Mouse (Mus musculus): ENCODE results near the gene Wnt10b. TPM values are rescaled to one million over a fixed set of nuclear protein-coding genes. Genes with fewer than 3 reads are reported as not detected.
A peak's percentile ranks its signal among the peaks of the same experiment; 100 is the strongest.

The Wnt10b gene
- total RNA-seq, 2 experiments from 2014 or later: 0.43 to 0.67 TPM

DNA sequence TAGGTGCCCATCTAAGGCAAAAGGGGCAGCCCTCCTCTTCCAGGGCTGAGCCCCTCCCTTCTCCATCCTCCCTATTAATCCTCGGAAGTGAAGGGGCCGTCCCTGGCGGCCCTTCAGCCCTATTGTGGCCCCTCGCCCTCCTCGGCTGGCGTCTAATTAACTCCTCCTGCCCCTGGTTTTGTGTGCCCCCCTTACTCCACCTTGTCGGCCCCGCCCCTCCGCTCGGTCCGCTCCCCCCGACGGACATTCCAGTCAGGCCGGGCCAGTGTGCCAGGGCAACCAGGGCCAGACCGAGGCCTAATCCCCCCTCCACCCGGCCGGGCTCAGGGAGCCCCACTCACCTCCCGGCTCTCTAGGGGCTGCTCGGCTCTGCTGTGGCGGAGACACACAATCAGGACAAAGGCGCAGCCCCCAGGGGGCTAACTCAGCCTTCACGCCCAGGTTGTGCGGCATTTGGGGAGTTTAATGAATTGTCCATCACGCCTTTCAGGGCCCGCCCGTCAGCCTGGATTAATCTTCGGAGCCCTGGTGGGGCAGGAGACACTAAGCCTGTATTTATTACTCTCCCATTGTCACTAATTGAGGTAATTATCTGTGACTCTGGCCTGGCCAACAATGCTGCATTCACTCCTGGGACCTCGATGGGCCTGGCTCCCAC lies 20.0 kb upstream of the Wnt10b start:
- DNase-seq: no peak
- intact Hi-C loops (cut with DNase I): no loop called here

DNA sequence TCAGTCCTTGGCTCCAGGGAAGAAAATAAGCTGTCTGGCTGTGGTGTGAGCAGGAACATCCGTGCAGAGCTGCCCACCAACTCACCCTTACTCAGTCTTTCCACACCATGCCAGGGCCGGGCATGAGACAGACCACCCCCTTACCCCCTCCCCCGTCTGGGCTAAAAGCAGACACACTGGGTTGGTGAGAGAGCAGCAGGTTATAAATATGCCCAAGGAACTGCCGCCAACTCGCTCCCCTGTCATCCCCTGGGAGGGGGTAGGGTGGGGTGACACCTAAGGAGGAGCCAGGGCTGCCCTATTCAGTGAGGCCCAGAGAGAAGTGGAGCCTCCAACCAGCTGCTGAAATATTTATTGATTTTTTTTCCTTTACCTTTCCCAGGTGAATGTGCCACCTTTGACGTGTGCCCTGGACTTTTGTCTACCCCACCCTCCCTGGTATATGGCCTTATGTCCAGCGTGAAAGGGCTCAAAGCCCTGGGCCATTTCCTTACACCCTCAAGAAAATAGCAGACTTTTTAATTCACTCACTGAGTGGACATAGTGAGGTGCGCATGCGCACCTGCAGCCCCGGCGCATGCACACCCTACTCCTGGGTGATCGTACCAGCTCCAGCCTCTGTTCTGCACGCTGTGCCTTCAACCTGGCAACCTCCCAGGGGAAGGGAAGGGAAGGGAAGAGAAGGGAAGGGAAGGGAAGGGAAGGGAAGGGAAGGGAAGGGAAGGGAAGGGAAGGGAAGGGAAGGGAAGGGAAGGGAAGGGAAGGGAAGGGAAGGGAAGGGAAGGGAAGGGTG lies 19.0 kb upstream of the Wnt10b start:
- DNase-seq: peak in 1 of 2 experiments; percentile 52
- intact Hi-C loops (cut with DNase I): no loop called here

DNA sequence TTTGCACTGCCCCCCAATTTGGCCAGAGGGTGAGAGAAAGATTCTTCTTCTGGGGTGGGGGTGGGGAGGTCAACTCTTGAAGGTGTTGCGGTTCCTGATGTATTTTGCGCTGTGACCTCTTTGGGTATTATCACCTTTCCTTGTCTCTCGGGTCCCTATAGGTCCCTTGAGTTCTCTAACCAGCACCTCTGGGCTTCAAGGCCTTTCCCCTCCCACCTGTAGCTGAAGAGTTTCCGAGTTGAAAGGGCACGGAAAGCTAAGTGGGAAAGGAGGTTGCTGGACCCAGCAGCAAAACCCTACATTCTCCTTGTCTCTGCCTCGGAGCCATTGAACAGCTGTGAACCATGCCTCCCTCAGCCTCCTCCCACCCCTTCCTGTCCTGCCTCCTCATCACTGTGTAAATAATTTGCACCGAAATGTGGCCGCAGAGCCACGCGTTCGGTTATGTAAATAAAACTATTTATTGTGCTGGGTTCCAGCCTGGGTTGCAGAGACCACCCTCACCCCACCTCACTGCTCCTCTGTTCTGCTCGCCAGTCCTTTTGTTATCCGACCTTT lies 15.3 kb upstream of the Wnt10b start:
- DNase-seq: no peak
- intact Hi-C loops (cut with DNase I): no loop called here

DNA sequence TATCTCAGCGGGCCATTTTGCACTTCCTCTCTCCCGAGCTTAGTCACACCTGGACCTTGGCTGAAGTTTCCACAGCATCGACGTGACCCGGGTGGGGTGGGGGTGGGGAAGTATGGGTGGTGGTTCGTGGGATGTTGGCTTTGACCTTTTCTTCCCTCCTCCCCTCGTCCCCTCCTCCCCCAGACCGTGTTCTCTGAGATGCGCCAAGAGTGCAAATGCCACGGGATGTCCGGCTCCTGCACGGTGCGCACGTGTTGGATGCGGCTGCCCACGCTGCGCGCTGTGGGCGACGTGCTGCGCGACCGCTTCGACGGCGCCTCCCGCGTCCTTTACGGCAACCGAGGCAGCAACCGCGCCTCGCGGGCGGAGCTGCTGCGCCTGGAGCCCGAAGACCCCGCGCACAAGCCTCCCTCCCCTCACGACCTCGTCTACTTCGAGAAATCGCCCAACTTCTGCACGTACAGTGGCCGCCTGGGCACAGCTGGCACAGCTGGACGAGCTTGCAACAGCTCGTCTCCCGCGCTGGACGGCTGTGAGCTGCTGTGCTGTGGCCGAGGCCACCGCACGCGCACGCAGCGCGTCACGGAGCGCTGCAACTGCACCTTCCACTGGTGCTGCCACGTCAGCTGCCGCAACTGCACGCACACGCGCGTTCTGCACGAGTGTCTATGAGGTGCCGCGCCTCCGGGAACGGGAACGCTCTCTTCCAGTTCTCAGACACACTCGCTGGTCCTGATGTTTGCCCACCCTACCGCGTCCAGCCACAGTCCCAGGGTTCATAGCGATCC lies 14.5 kb upstream of the Wnt10b start:
- no peak for DNase-seq
- intact Hi-C loops (cut with DNase I): no loop called here

DNA sequence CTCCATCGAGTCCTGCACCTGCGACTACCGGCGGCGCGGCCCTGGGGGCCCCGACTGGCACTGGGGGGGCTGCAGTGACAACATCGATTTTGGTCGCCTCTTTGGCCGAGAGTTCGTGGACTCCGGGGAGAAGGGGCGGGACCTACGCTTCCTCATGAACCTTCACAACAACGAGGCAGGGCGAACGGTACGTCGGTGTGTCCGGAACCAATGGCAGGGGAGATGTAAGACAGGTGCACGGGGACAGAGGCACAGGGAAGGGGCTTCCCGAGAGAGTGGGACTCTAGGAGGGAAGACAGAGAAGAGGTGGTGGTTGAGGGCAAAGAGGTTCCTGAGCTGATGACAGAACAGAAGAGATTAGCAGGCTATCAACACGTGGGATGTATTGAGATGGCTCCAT lies 13.8 kb upstream of the Wnt10b start:
- intact Hi-C loops (cut with DNase I): no loop called here

DNA sequence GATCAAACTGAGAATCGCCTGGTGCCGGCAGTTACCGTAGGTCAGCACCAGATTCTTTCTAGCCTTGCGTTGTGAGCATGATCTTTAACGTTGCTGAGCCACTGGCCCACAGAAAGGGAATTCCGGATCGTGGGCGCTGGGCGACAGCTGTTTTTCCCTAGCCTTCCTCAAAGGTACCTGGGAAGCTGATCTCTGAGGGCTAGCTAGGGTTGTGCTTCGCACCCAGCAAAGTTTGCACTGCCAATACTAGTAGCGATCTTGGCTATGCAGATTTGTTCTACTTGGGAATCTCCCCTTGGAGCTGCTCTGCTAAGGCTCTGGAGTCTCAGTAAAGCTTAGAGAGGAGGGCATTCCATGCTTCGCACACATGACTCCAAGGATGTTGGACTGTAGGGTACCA lies 13.3 kb upstream of the Wnt10b start:
- DNase-seq: no peak
- intact Hi-C loops (cut with DNase I): no loop called here

More for the DNA sequence above, 13.8 kb upstream of the Wnt10b start:
- DNase-seq: no peak

DNA sequence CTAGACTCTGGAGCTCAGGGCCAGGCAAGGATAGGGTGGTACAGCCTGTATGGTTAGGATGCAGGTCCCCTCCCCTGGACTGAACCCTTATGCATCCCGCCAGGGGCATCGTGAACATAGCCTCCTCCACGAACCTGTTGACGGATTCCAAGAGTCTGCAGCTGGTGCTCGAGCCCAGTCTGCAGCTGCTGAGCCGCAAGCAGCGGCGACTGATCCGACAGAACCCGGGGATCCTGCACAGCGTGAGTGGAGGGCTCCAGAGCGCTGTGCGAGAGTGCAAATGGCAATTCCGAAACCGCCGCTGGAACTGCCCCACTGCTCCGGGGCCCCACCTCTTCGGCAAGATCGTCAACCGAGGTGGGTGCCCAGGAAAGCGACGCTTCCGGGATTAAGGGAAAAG lies 12.8 kb upstream of the Wnt10b start:
- intact Hi-C loops (cut with DNase I): no loop called here
- DNase-seq: no peak

DNA sequence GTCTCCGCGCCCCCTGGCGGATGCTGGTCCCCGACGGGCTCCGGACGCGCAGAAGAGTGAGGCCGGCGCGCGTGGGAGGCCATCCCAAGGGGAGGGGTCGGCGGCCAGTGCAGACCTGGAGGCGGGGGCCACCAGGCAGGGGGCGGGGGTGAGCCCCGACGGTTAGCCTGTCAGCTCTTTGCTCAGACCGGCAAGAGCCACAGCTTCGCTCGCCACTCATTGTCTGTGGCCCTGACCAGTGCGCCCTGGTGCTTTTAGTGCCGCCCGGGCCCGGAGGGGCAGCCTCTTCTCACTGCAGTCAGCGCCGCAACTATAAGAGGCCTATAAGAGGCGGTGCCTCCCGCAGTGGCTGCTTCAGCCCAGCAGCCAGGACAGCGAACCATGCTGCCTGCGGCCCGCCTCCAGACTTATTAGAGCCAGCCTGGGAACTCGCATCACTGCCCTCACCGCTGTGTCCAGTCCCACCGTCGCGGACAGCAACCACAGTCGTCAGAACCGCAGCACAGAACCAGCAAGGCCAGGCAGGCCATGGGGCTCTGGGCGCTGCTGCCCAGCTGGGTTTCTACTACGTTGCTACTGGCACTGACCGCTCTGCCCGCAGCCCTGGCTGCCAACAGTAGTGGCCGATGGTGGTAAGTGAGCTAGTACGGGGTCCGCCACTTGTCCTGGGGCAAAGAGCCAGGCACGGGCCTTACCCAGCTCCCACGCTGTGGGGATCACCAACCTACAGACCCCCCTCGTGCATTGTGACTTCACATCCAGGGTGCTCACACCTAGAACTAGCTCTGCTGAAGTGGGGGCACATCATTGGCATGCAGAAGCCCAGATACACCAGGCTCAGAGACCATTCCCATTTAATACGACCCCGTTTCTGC lies 11.9 kb upstream of the Wnt10b start, which contains the start of gene Wnt1:
Gene Wnt1 (plus strand): TSS at position 197 of the 875 bp plus-strand sequence.
- intact Hi-C loops (cut with DNase I): loop anchor here (10.0 kb wide), 1 partner anchor 85 kb away; the partner anchor contains the start of gene Ccdc65

DNA sequence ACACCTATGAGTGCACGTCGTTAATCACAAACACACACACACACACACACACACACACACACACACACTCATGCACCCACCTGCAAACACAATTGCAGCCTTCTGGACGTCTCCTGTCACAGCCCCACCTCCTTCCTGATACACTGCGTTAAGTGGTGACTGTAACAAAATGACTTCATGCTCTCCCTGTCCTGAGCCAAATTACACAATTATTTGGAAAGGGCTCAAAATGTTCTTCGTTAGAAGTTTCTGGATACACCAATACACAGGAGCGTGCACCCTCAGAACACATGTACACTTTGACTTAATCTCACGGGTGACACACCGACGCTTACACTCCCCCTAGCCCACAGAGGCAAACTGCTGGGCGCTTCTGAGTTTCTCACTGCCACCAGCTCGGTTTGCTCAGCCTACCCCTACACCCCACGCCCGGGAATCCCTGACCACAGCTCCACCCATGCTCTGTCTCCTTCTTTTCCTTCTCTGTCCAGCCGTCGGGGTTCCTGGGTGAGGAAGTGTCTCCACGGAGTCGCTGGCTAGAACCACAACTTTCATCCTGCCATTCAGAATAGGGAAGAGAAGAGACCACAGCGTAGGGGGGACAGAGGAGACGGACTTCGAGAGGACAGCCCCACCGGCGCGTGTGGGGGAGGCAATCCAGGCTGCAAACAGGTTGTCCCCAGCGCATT lies 11.2 kb upstream of the Wnt10b start:
- intact Hi-C loops (cut with DNase I): loop anchor here (10.0 kb wide), 1 partner anchor 84 kb away; the partner anchor contains the start of gene Ccdc65
- DNase-seq: peak in 1 of 2 experiments; percentile 12

More for the DNA sequence above, 11.9 kb upstream of the Wnt10b start, which contains the start of gene Wnt1:
- peak; percentile 65 to 79 for DNase-seq

DNA sequence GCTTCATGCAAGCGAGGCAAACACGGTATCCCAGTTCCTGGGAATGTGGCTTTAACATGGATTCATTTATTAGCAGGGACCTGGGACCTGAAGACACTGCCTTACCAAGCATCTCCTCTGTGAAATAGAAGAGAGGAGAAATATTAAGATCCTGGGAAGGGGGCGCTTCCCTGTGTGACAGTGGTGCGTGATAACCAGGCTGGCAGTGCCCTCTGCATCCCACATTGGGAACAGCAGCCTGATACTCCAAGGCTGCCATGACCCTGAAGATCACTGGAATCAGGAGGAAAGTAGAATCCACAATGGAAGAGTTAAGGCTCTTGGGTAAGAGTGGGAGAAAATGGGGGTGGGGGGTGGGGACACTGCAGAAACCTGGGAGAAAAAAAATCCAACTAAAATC lies 10.0 kb upstream of the Wnt10b start:
- DNase-seq: no peak
- intact Hi-C loops (cut with DNase I): loop anchor here (10.0 kb wide), 1 partner anchor 83 kb away; the partner anchor contains the start of gene Ccdc65

DNA sequence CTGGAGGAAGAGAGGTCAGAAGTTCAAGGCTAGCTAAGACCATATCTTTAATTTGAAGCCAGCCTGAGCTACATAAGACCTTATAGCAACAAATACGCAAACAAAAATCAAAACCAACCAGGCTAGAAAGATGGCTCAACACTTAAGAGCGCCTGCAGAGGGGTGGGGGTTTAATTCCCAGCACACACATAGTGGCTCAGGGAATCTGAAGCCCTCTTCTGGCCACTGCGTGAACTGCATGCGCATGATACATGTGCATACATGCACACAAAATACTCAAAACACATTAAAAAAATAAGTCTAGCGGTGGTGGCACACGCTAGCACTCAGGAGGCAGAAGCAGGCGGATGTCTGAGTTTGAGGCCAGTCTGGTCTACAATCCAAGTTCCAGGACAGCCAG lies 7.8 kb upstream of the Wnt10b start:
- intact Hi-C loops (cut with DNase I): loop anchor here (10.0 kb wide), 1 partner anchor 81 kb away; the partner anchor contains the start of gene Ccdc65
- DNase-seq: no peak

DNA sequence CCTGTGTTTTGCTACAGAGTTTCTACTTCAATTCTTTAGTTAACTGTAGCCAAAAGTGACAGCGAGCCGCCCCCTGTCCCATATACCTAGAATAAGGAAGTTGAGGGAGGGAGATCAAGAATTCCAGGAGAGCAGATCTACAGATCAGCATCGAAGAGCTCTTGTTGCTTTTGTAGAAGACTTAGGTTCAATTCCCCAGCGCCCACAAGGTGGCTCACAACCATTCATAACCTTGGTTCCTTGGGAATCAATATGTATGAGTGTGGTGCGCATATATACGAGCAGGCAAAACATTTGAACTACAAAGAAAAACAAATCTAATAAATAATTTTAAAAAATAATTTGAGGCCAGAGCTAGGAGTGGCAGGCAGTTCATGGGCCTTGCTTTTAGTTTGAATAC lies 3.2 kb upstream of the Wnt10b start:
- no peak for DNase-seq
- intact Hi-C loops (cut with DNase I): loop anchor here (10.0 kb wide), 1 partner anchor 76 kb away; the partner anchor contains the start of gene Ccdc65

DNA sequence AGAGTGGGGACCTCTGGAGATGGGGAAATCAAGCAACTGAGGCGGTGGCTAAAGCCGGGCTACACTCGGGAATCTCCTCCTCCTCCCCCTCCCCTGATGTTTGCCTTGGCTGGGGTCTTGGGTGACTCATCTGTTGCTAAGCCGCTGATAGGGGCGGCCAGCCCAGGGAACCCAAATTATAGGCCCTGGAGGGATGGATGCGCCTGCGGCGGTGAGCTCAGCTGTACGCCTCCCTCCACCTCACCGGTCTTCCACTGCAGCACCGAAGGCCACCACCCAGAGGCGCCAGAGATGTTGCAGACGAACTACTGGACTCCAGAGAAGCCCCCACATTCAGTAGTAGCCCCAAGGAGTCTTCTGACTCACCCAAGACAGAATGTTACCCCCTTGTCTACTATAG lies 2.6 kb upstream of the Wnt10b start:
- peak; percentile 63 to 68 for DNase-seq
- intact Hi-C loops (cut with DNase I): loop anchor here (10.0 kb wide), 1 partner anchor 76 kb away; the partner anchor contains the start of gene Ccdc65

DNA sequence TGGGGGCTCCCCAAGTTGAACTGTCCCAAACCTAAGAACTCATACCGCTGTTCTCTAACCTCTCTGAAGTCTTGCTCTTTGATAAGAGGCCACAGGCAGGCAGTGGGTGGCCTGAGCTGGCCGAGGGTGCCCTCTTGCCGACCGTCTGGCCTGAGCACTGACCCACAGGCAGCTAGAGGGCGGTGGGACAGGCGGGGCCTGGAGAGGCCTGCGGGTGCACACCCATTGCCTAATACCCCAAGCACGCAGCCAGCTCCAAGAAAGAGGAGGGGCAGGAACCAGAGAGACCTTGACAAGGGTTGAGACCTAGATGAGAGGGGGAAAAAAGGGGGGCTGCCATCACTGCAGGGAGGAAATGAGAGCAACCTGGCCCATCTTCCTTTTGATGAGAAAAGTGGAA lies 2.1 kb upstream of the Wnt10b start:
- peak; percentile 38 to 50 for DNase-seq
- intact Hi-C loops (cut with DNase I): loop anchor here (10.0 kb wide), 1 partner anchor 75 kb away; the partner anchor contains the start of gene Ccdc65

DNA sequence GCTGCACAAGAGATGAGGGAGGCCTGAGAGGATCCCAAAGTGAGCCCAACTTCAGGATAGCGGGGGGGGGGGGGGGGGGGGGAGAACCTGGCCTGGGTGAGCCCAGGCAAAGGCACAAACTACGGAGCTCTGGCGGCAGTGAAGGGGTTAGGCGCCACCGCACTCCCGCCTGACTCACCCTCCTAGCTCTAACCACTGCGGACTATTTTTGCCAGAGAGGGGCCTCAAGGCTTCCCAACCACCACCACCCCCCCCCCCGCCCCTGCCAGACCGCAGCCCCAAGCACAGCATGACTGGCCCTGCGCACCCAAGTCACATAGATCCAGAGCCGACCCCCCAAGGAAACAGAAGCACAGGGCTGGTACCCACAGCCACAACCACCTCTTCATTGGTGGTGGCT lies 856 bp upstream of the Wnt10b start:
- DNase-seq: no peak
- intact Hi-C loops (cut with DNase I): no loop called here

DNA sequence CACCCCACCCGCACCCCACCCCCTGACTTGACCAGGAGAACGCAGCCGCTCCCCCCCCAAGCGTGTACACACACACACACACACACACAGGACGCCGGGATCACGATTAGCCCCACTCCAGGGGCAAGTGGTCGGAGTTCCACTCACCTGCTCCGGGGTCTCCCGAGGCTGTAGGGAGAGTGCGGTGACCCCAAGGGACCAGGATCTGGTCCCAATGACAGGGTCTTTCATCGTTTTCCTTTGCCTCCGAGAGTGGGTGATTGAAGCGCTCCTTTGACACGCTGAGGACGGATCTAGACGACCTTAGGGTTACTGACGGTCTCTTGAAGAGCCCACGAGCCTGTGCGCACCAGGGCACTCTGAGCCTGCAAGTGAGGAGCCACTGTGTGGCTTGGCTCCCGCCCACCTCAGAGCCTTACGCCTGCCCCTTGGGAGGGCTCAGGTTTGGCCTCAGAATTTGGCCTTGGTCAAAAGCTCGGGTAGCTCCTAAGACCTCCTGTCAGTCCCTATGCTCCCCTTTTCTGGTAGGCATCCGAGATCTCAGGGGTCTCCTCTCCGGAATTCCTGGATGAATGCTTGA lies 331 bp upstream of the Wnt10b start:
- intact Hi-C loops (cut with DNase I): no loop called here
- DNase-seq: no peak

DNA sequence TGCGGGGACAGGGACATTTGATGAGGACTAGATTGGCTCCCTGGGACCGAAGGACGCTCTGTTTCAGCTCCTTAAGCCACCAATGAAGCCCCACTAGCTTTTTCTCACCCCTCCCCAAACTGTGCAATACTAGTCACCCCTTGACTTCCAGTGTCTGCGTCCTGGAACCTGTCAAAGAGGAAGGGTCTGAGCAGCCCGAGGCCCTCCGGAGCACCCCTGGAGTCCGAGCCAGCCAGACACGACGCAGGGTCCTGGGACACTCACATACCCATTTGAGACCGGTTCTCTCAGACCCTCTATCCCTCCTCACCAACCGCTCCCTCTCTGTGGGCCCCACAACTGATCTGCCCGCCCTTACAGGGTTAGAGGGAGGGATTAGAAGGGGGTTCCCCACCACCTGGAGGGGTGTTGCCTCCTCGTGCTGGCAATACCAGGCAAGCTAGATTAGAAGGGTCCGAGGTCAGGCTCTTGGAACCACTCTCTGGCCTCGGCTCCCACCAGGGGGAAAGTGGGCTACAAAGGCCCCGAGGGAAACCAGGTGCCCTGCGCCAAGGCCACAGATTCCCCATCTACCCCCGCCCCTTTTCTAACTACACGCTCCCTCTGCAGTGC lies 839 bp downstream of the Wnt10b start:
- intact Hi-C loops (cut with DNase I): no loop called here
- DNase-seq: no peak

All from heart, postnatal 10 days (tissue).